Comparison of ENCODE assay signal across 13 mouse cellular contexts in the genomic region with DNA sequence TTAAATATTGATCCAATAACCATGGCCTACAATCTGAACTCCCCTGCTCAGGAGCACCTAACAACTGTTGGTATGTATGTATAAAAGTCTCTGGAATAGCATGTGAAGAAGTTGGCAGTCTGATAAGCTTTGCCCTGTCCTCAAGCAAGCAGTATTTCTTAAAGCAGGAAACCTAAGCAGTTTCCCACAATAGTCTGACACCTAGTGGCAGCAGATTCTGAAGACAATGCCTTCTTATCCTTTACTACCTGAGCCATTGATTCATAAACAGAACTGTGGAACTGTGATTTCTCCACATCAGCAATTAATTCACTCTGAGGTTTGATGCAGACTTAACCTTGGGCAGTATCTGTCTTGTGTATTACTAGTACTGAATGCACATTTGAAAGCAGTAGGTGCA. TPM values are rescaled to one million over a fixed set of nuclear protein-coding genes. Genes with fewer than 3 reads are reported as not detected.
A peak's percentile ranks its signal among the peaks of the same experiment; 100 is the strongest.
DNase-seq lines count a peak whose midpoint lies in the region; ATAC-seq and TF ChIP-seq lines count a peak whose summit lies in the region.
"Had no signal": no experiment of that assay in that cellular context is flagged by ENCODE, and none has a peak within 500 bp of the region (broad histone marks: within the 10 kb centered on the region; RNA-seq: fewer than 3 reads in every experiment).

No protein-coding gene starts in this region.

- H3K27me3 ChIP-seq in heart, embryonic 11.5 days (ENCODE audit: control insufficient read depth, insufficient read depth, low read length): no peaks in the 10 kb centered on the region
- H3K27me3 ChIP-seq in lung, postnatal 0 days (replicated peaks; ENCODE audit: insufficient read depth, low read length): no peaks in the 10 kb centered on the region
- H3K27me3 ChIP-seq: limb, embryonic 15.5 days; midbrain, embryonic 13.5 days; stomach, embryonic 15.5 days had no signal

- H3K4me1 ChIP-seq in heart, embryonic 11.5 days (ENCODE audit: control insufficient read depth, insufficient read depth, low read length): peaks cover 11% of the 10 kb centered on the region
- H3K4me1 ChIP-seq in lung, postnatal 0 days (ENCODE audit: insufficient read depth, low read depth, low read length): peaks cover 22% of the 10 kb centered on the region
- H3K4me1 ChIP-seq: midbrain, embryonic 13.5 days had no signal

- TF ChIP-seq EP300 in lung, postnatal 0 days (IDR thresholded peaks at IDR 0.05): no peak

- H3K4me3 ChIP-seq in heart, embryonic 11.5 days (ENCODE audit: low read depth, low read length): no peak overlapping the region
- no peak overlapping the region for H3K4me3 ChIP-seq in lung, postnatal 0 days (ENCODE audit: low read depth, low read length)
- H3K4me3 ChIP-seq: limb, embryonic 15.5 days; midbrain, embryonic 13.5 days; stomach, embryonic 15.5 days had no signal

- no peak for ATAC-seq in heart, embryonic 11.5 days (replicated peaks; ENCODE audit: insufficient number of reproducible peaks, low FRiP score, low TSS enrichment)
- ATAC-seq in lung, postnatal 0 days: no peak
- ATAC-seq in megakaryocyte-erythroid progenitor cell, adult 5-6 weeks (replicated peaks; ENCODE audit: low FRiP score, low TSS enrichment, poor library complexity, severe bottlenecking): 0 out of 2 replicates have a peak, but pooled peaks have one; percentile 52
- ATAC-seq: midbrain, embryonic 13.5 days had no signal

- H3K4me2 ChIP-seq in heart, embryonic 11.5 days: no peak overlapping the region
- H3K4me2 ChIP-seq in lung, postnatal 0 days (replicated peaks; ENCODE audit: low read depth, low read length): no peak overlapping the region
- H3K4me2 ChIP-seq: limb, embryonic 15.5 days; midbrain, embryonic 13.5 days; stomach, embryonic 15.5 days had no signal

- H3K9ac ChIP-seq in heart, embryonic 11.5 days (ENCODE audit: low read depth, low read length): no peak overlapping the region
- H3K9ac ChIP-seq in lung, postnatal 0 days (replicated peaks; ENCODE audit: low read depth): no peak overlapping the region
- H3K9ac ChIP-seq: limb, embryonic 15.5 days; midbrain, embryonic 13.5 days; stomach, embryonic 15.5 days had no signal

- H3K27ac ChIP-seq in heart, embryonic 11.5 days (ENCODE audit: low read depth, low read length): no peak overlapping the region
- no peak overlapping the region for H3K27ac ChIP-seq in lung, postnatal 0 days (ENCODE audit: low read length)
- H3K27ac ChIP-seq: limb, embryonic 15.5 days; midbrain, embryonic 13.5 days; stomach, embryonic 15.5 days had no signal

- intact Hi-C loops in left cerebral cortex, postnatal 10 days (cut with DNase I): no loop called here

- DNase-seq in heart, adult 11 months: peak; percentile 64
- DNase-seq in lung, postnatal 0 days (ENCODE audit: low spot score): peak; percentile 59
- no peak for DNase-seq in lung, postnatal 25 days (ENCODE audit: low spot score)
- DNase-seq in ES-CJ7 (ENCODE audit: low read depth, low spot score): peak; percentile 41
- no peak for DNase-seq in left cerebral cortex, postnatal 10 days (ENCODE audit: extremely low spot score in 1 of 2, low spot score in 2 of 2)
- DNase-seq in cerebellum, adult 9-10 months: no peak
- DNase-seq: kidney, postnatal 10 days had no signal

- H3K9me3 ChIP-seq in heart, embryonic 11.5 days (replicated peaks; ENCODE audit: control insufficient read depth, low read length): no peaks in the 10 kb centered on the region
- no peaks in the 10 kb centered on the region for H3K9me3 ChIP-seq in lung, postnatal 0 days (ENCODE audit: low read length)
- H3K9me3 ChIP-seq: G1E; limb, embryonic 15.5 days; midbrain, embryonic 13.5 days; stomach, embryonic 15.5 days had no signal

- TF ChIP-seq CTCF in lung, postnatal 0 days (IDR thresholded peaks at IDR 0.05): peak; percentile 68

- peaks cover 12% of the 10 kb centered on the region for H3K36me3 ChIP-seq in heart, embryonic 11.5 days (ENCODE audit: control insufficient read depth, insufficient read depth, low read length)
- H3K36me3 ChIP-seq in lung, postnatal 0 days (ENCODE audit: insufficient read depth, low read length): peaks cover 17% of the 10 kb centered on the region
- H3K36me3 ChIP-seq: G1E had no signal

RNA-seq across cellular contexts. Expression of a gene that starts 11.7 kb away (rescaled TPM):
- polyA plus RNA-seq in heart, embryonic 11.5 days (2014; fragmentation: Nextera tagmentation; extraction: Ambion mirVana): 17.0 and 20.7 TPM in 2 replicates
- polyA plus RNA-seq in lung, postnatal 0 days (2015; fragmentation: Nextera tagmentation; extraction: Ambion mirVana): 104 and 106 TPM in 2 replicates
- total RNA-seq in megakaryocyte-erythroid progenitor cell, adult 5-6 weeks (2014; fragmentation: Nextera tagmentation): 0.42 TPM in 1 of 2 replicates, not detected in the other
- total RNA-seq in megakaryocyte-erythroid progenitor cell, adult 5-6 weeks (2017): 0.27 and 1.2 TPM in 2 replicates
- 10 to 100 TPM; 19.8 to 23.7 TPM for total RNA-seq in left cerebral cortex, postnatal 10 days (2021)
- polyA plus RNA-seq: G1E had no signal

RNA-seq across cellular contexts. Expression of a gene that starts 48.9 kb away (rescaled TPM):
- 360 and 371 TPM in 2 replicates for polyA plus RNA-seq in heart, embryonic 11.5 days (2014; fragmentation: Nextera tagmentation; extraction: Ambion mirVana)
- polyA plus RNA-seq in lung, postnatal 0 days (2015; fragmentation: Nextera tagmentation; extraction: Ambion mirVana): 229 and 241 TPM in 2 replicates
- 339 and 364 TPM in 2 replicates for total RNA-seq in megakaryocyte-erythroid progenitor cell, adult 5-6 weeks (2014; fragmentation: Nextera tagmentation)
- total RNA-seq in megakaryocyte-erythroid progenitor cell, adult 5-6 weeks (2017): 415 and 488 TPM in 2 replicates
- total RNA-seq in left cerebral cortex, postnatal 10 days (2021): 100 to 1,000 TPM; 213 to 216 TPM

RNA-seq across cellular contexts. Expression of a gene that starts 49.0 kb away (rescaled TPM):
- 0.11 and 0.29 TPM in 2 replicates for polyA plus RNA-seq in heart, embryonic 11.5 days (2014; fragmentation: Nextera tagmentation; extraction: Ambion mirVana)
- 1.1 and 4.4 TPM in 2 replicates for polyA plus RNA-seq in lung, postnatal 0 days (2015; fragmentation: Nextera tagmentation; extraction: Ambion mirVana)
- total RNA-seq in megakaryocyte-erythroid progenitor cell, adult 5-6 weeks (2014; fragmentation: Nextera tagmentation): 2.6 TPM in 1 of 2 replicates, not detected in the other
- 7.2 TPM in 1 of 2 replicates, not detected in the other for total RNA-seq in megakaryocyte-erythroid progenitor cell, adult 5-6 weeks (2017)
- under 1 TPM; 0.36 to 0.47 TPM for total RNA-seq in left cerebral cortex, postnatal 10 days (2021)

Comparison
In these comparisons a context has a peak if more than half of its experiments do, and no peak if none do; other contexts are left out.
1. DNase-seq: peak in heart, adult 11 months (single experiment), lung, postnatal 0 days (single experiment) and ES-CJ7 (single experiment); none in lung, postnatal 25 days (single experiment), left cerebral cortex, postnatal 10 days (0 of 2) and cerebellum, adult 9-10 months (single experiment).
2. RNA of a gene that starts 11.7 kb away (total RNA-seq): 19.8 to 23.7 TPM in left cerebral cortex, postnatal 10 days; 0.27 to 1.2 TPM in megakaryocyte-erythroid progenitor cell, adult 5-6 weeks; every median in the first group is over 4 times any median in the second.